Comparison of ENCODE assay signal across 22 mouse cellular contexts in the genomic region with DNA sequence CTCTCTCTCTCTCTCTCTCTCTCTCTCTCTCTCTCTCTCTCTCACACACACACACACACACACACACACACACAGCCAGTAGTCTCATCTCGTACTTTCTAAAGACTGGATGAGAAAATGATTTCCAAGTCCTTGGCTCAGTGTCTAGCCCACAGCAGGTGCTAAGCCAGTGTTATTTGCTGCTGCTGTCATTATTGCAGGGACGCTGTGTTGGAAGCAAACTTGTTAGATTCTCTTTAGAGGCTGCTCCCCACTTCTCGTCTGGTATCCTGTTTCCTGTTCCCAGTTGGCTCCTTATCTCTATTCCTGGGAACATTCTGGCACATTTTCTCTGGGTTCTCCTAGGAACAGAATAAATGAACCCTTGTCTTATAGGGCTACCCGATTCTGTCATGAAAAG.
DNase-seq lines count a peak whose midpoint lies in the region; ATAC-seq and TF ChIP-seq lines count a peak whose summit lies in the region.
"Had no signal": no experiment of that assay in that cellular context is flagged by ENCODE, and none has a peak within 500 bp of the region (broad histone marks: within the 10 kb centered on the region; RNA-seq: fewer than 3 reads in every experiment).

No protein-coding gene starts in this region.

- no peak overlapping the region for H3K9ac ChIP-seq in hindbrain, postnatal 0 days (replicated peaks; ENCODE audit: low read length)
- no peak overlapping the region for H3K9ac ChIP-seq in hindbrain, embryonic 16.5 days (ENCODE audit: low read depth, low read length)
- H3K9ac ChIP-seq: embryonic facial prominence, embryonic 12.5 days; heart, embryonic 15.5 days; liver, postnatal 0 days; midbrain, embryonic 13.5 days had no signal

- peak; percentile 40; the same call in 1 of the 2 replicates for ATAC-seq in hindbrain, postnatal 0 days
- no peak for ATAC-seq in hindbrain, embryonic 16.5 days
- ATAC-seq: liver, postnatal 0 days; midbrain, embryonic 13.5 days had no signal

- no peaks in the 10 kb centered on the region for H3K27me3 ChIP-seq in hindbrain, postnatal 0 days (ENCODE audit: insufficient read depth, low read length)
- no peaks in the 10 kb centered on the region for H3K27me3 ChIP-seq in hindbrain, embryonic 16.5 days (replicated peaks; ENCODE audit: control insufficient read depth, insufficient read depth, low read length)
- H3K27me3 ChIP-seq: embryonic facial prominence, embryonic 12.5 days; heart, embryonic 15.5 days; midbrain, embryonic 13.5 days had no signal

- peak; percentile 16 to 45 for DNase-seq in cerebellum, postnatal 10 days
- no peak for DNase-seq in cerebellum, adult 9-10 months
- peak; percentile 56 for DNase-seq in hindbrain, postnatal 0 days (ENCODE audit: low spot score)
- DNase-seq in right cerebral cortex, adult 18-20 months: peak; percentile 9
- DNase-seq in right cerebral cortex, postnatal 14 days: no peak
- no peak for DNase-seq in lung, postnatal 10 days
- no peak for DNase-seq in spleen, postnatal 4 days (ENCODE audit: low spot score in 2 of 2)
- DNase-seq: adrenal gland, adult 2 months; cerebellum, adult 9-11 months; gastrocnemius, adult 2 months; heart, adult 18-20 months; kidney, adult 11 months; liver, postnatal 0 days; lung, postnatal 14 days; right cerebral cortex, postnatal 25 days had no signal

- H3K36me3 ChIP-seq in hindbrain, postnatal 0 days (ENCODE audit: insufficient read depth, low read length): no peaks in the 10 kb centered on the region
- H3K36me3 ChIP-seq in hindbrain, embryonic 16.5 days (ENCODE audit: control insufficient read depth, insufficient read depth, low read length): no peaks in the 10 kb centered on the region
- H3K36me3 ChIP-seq: embryonic facial prominence, embryonic 12.5 days; heart, embryonic 15.5 days; limb, embryonic 10.5 days; midbrain, embryonic 13.5 days had no signal

- no peak overlapping the region for H3K4me3 ChIP-seq in hindbrain, postnatal 0 days (ENCODE audit: low read length)
- no peak overlapping the region for H3K4me3 ChIP-seq in hindbrain, embryonic 16.5 days (ENCODE audit: low read length)
- H3K4me3 ChIP-seq: embryonic facial prominence, embryonic 12.5 days; erythroblast, embryonic 14.5 days; gastrocnemius, adult 2 months; heart, embryonic 15.5 days; limb, embryonic 10.5 days; midbrain, embryonic 13.5 days; myocyte had no signal

- H3K27ac ChIP-seq in hindbrain, postnatal 0 days: no peak overlapping the region
- no peak overlapping the region for H3K27ac ChIP-seq in hindbrain, embryonic 16.5 days (ENCODE audit: low read depth, low read length)
- H3K27ac ChIP-seq: embryonic facial prominence, embryonic 12.5 days; gastrocnemius, adult 2 months; heart, embryonic 15.5 days; limb, embryonic 10.5 days; midbrain, embryonic 13.5 days had no signal

- H3K9me3 ChIP-seq in hindbrain, postnatal 0 days (ENCODE audit: low read length): no peaks in the 10 kb centered on the region
- H3K9me3 ChIP-seq in hindbrain, embryonic 16.5 days (ENCODE audit: control insufficient read depth, low read length): no peaks in the 10 kb centered on the region
- H3K9me3 ChIP-seq: embryonic facial prominence, embryonic 12.5 days; heart, embryonic 15.5 days; limb, embryonic 10.5 days; midbrain, embryonic 13.5 days had no signal

- TF ChIP-seq CTCF in hindbrain, postnatal 0 days (IDR thresholded peaks at IDR 0.05; ENCODE audit: low read depth): no peak

- no peak overlapping the region for H3K4me2 ChIP-seq in hindbrain, postnatal 0 days (ENCODE audit: low read depth, low read length)
- no peak overlapping the region for H3K4me2 ChIP-seq in hindbrain, embryonic 16.5 days (ENCODE audit: low read length)
- H3K4me2 ChIP-seq: embryonic facial prominence, embryonic 12.5 days; heart, embryonic 15.5 days; midbrain, embryonic 13.5 days had no signal

- 21% methylated on average over 4 of the region's 4 CpGs for WGBS in hindbrain, postnatal 0 days
- 42% methylated on average over 4 of the region's 4 CpGs for WGBS in hindbrain, embryonic 16.5 days

- no peaks in the 10 kb centered on the region for H3K4me1 ChIP-seq in hindbrain, postnatal 0 days (ENCODE audit: insufficient read depth, low read length)
- no peaks in the 10 kb centered on the region for H3K4me1 ChIP-seq in hindbrain, embryonic 16.5 days (ENCODE audit: control insufficient read depth, insufficient read depth, low read depth, low read length)
- H3K4me1 ChIP-seq: embryonic facial prominence, embryonic 12.5 days; heart, embryonic 15.5 days; midbrain, embryonic 13.5 days had no signal

Comparison
In these comparisons a context has a peak if more than half of its experiments do, and no peak if none do; other contexts are left out.
1. DNase-seq: peak in cerebellum, postnatal 10 days (2 of 2), hindbrain, postnatal 0 days (single experiment) and right cerebral cortex, adult 18-20 months (single experiment); none in cerebellum, adult 9-10 months (single experiment), right cerebral cortex, postnatal 14 days (single experiment), lung, postnatal 10 days (single experiment) and spleen, postnatal 4 days (0 of 2).